Mouse (Mus musculus): ENCODE results near the gene Lrrc18. TPM values are rescaled to one million over a fixed set of nuclear protein-coding genes. Genes with fewer than 3 reads are reported as not detected.

Lrrc18 gene
- 0.45 and 0.59 TPM in 2 replicates for polyA plus RNA-seq (2016; fragmentation: Nextera tagmentation; extraction: Ambion mirVana)

DNA sequence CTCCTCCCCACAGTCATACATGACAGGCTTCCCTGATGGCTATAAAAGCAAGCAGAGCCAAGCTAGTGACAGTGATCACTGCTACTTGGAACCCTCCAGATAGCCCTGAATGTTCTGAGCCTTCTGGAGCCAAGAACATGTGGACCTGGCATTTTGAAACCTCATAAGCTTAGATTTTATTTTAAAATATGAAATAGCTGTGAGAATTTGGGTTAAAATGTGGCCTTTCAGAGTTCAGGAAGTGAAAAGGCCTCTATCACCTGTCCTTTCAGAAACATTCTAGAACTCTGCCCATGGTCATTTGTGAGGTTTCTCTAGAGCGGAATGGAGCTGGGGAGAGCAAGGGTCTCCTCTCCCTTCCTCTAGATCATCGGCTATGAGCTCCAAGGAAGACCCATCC lies at the start of gene Lrrc18:
TSS of gene Lrrc18 (plus strand) at position 301 of the 400 bp plus-strand sequence.
- WGBS = 83% methylated on average over 2 of the region's 2 CpGs
- H3K4me2 ChIP-seq (replicated peaks) = no peak within 1 kb of the TSS
- H3K4me1 ChIP-seq = peaks cover 13% of the 10 kb centered on the region; the same call in 1 of the 2 replicates
- no peak within 1 kb of the TSS for H3K9ac ChIP-seq
- H3K36me3 ChIP-seq = no peaks in the 10 kb centered on the region
- no peak within 1 kb of the TSS for H3K27ac ChIP-seq
- no peaks in the 10 kb centered on the region for H3K9me3 ChIP-seq
- no peak for ATAC-seq (ENCODE audit: insufficient number of reproducible peaks, insufficient read depth, low FRiP score, low TSS enrichment)
- no peak within 1 kb of the TSS for H3K4me3 ChIP-seq
- no peaks in the 10 kb centered on the region for H3K27me3 ChIP-seq

DNA sequence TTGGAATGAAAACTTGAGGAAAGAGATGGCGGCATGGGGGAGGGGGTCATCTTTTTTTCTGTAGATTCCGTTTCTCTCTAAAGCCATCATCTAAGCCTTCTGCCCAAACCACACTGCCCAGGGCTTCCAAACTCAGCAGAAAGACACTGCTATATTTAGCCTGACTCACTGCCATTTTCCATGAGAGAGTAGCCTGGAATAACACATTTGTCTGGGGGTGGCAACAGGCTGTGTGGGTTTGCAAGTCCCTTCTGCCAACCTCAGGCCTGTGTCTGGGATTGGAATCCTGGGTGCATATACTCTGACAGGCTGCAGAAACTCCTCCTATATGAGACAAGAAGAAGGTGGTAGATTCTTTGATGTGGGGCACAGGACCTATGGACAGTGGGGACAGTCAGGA lies 43.7 kb upstream of the Lrrc18 start:
- Histone ChIP-seq H3K36me3 (no peaks in the 10 kb centered on the region), H3K9me3 (no peaks in the 10 kb centered on the region), H3K9ac (no peak overlapping the region), H3K4me2 (replicated peaks) (no peak overlapping the region), H3K27ac (no peak overlapping the region), H3K4me3 (no peak overlapping the region), H3K27me3 (no peaks in the 10 kb centered on the region), H3K4me1 (peaks cover 12% of the 10 kb centered on the region; the same call in 1 of the 2 replicates)
- 86% methylated on average over 2 of the region's 2 CpGs for WGBS
- ATAC-seq (ENCODE audit: insufficient number of reproducible peaks, insufficient read depth, low FRiP score, low TSS enrichment) = no peak

GRCm38 (mm10) chr14:32950312-32951301 lies 40.6 kb upstream of the Lrrc18 start:
- no peaks in the 10 kb centered on the region for H3K9me3 ChIP-seq
- H3K27me3 ChIP-seq = no peaks in the 10 kb centered on the region
- H3K9ac ChIP-seq = no peak overlapping the region
- H3K36me3 ChIP-seq = no peaks in the 10 kb centered on the region
- H3K4me3 ChIP-seq = no peak overlapping the region
- 0 out of 2 replicates have a peak overlapping the region, but pooled peaks have one; percentile 2 for H3K4me2 ChIP-seq (replicated peaks)
- ATAC-seq (ENCODE audit: insufficient number of reproducible peaks, insufficient read depth, low FRiP score, low TSS enrichment) = peak; percentile 67
- WGBS = 44% methylated on average over 20 of the region's 20 CpGs
- no peak overlapping the region for H3K27ac ChIP-seq
- peaks cover 12% of the 10 kb centered on the region; the same call in 1 of the 2 replicates for H3K4me1 ChIP-seq

DNA sequence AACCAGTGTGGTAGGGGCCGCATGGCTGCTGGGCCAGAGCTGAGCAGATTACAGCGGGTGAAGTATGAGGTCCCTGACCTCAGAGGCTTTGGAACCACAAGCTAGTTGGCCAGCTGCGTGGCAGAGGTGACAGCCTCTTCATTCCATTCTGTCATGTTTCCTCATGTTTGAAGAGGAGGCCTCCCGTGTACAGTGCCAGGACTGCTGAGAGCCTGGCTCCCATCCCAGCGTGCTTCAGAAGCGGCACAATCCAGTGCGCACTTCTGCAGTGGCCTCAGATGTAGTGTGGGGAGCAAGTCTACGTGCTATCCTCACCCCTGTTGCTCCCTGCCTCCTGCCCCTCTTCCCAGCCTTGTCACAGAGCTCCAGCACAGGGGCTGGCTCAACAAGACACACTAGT lies 34.7 kb upstream of the Lrrc18 start:
- H3K9ac ChIP-seq = no peak overlapping the region
- no peak overlapping the region for H3K27ac ChIP-seq
- H3K36me3 ChIP-seq = no peaks in the 10 kb centered on the region
- H3K4me3 ChIP-seq = no peak overlapping the region
- no peaks in the 10 kb centered on the region for H3K27me3 ChIP-seq
- no peak overlapping the region for H3K4me2 ChIP-seq (replicated peaks)
- no peak for ATAC-seq (ENCODE audit: insufficient number of reproducible peaks, insufficient read depth, low FRiP score, low TSS enrichment)
- no peaks in the 10 kb centered on the region for H3K9me3 ChIP-seq
- WGBS = 76% methylated on average over 8 of the region's 8 CpGs
- peaks cover under 1% of the 10 kb centered on the region for H3K4me1 ChIP-seq

DNA sequence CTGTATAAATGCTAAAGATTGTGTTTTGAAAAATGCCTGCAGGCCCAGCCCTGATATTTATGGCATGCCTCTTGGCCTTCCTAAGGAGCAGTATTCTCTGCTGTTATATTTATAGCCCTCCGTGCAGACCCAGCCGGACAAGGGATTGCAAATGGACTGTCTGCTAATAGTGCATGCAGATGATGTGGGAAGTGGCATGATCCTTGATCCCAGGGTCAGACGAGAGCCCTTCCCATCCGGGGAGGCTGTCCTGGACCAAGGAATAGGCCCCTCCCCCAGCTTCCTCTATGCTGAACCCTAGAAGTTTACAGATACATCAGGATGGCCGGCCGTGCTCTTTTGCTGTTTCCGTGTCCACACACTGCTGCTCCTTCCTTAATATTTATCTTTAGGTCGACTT lies 32.5 kb upstream of the Lrrc18 start:
- Histone ChIP-seq H3K4me3 (no peak overlapping the region), H3K9me3 (no peaks in the 10 kb centered on the region), H3K27ac (no peak overlapping the region), H3K4me1 (no peaks in the 10 kb centered on the region; the same call in none of the 2 replicates), H3K36me3 (no peaks in the 10 kb centered on the region), H3K9ac (no peak overlapping the region), H3K4me2 (replicated peaks) (no peak overlapping the region), H3K27me3 (no peaks in the 10 kb centered on the region)
- 45% methylated on average over 8 of the region's 8 CpGs for WGBS
- ATAC-seq (ENCODE audit: insufficient number of reproducible peaks, insufficient read depth, low FRiP score, low TSS enrichment) = no peak

GRCm38 (mm10) chr14:32960481-32960880 lies 30.7 kb upstream of the Lrrc18 start:
- no peaks in the 10 kb centered on the region for H3K36me3 ChIP-seq
- H3K9me3 ChIP-seq = no peaks in the 10 kb centered on the region
- 37% methylated on average over 5 of the region's 5 CpGs for WGBS
- ATAC-seq (ENCODE audit: insufficient number of reproducible peaks, insufficient read depth, low FRiP score, low TSS enrichment) = no peak
- no peaks in the 10 kb centered on the region for H3K27me3 ChIP-seq
- H3K9ac ChIP-seq = no peak overlapping the region
- H3K4me2 ChIP-seq (replicated peaks) = no peak overlapping the region
- peaks cover 11% of the 10 kb centered on the region for H3K4me1 ChIP-seq
- no peak overlapping the region for H3K27ac ChIP-seq
- no peak overlapping the region for H3K4me3 ChIP-seq

GRCm38 (mm10) chr14:32964742-32965141 lies 26.4 kb upstream of the Lrrc18 start:
- ATAC-seq (ENCODE audit: insufficient number of reproducible peaks, insufficient read depth, low FRiP score, low TSS enrichment) = no peak
- no peaks in the 10 kb centered on the region for H3K9me3 ChIP-seq
- H3K4me2 ChIP-seq (replicated peaks) = no peak overlapping the region
- no peak overlapping the region for H3K27ac ChIP-seq
- 31% methylated on average over 10 of the region's 10 CpGs for WGBS
- H3K27me3 ChIP-seq = no peaks in the 10 kb centered on the region
- H3K4me1 ChIP-seq = peaks cover 11% of the 10 kb centered on the region
- no peak overlapping the region for H3K9ac ChIP-seq
- no peaks in the 10 kb centered on the region for H3K36me3 ChIP-seq
- no peak overlapping the region for H3K4me3 ChIP-seq

DNA sequence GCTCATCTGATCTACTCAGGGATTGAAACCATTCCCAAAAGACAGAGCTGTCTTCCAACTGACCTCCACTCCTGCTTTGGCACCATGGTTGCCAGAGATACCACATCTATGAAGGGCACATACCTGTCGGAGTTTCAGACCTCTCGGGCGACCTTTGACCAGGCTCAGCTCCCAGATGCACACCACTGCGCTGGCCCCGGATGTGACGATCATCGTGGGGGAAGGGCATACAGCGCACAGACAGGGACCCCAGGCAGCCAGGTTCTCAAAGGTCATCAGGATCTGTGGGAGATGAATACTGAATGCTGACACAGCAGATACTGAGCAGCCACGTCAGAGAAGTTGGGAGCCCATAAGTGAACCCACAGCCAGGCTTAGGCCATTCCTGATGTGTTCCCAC lies 20.5 kb upstream of the Lrrc18 start:
- H3K9me3 ChIP-seq = no peaks in the 10 kb centered on the region

DNA sequence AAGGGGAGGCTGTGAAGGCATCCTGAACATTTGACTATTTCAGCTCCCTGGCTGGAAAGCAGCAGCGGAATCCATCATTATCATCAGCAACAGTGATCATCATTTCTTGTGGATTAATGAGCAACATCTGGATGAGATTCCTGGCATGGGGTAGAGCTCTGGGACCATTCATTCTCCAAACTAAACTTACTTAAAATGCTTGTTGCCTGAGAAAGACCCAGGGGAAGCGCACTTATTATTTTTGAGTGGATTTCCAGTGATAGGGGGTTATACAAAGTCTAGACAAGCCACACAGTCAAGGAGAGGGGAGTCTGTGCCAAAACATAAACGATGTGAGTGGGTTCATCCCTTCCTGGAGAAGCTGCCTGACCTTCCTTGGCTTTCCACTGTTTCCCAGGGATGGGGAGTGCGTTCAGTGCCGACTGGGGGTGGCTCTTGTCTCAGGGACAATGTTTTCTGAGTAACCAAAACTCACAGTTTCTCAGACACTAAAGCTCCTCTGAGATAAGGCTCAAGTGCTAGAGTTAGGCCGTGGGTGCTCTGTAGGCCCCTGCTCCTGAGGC lies 6.9 kb upstream of the Lrrc18 start:
- no peak overlapping the region for H3K4me2 ChIP-seq (replicated peaks)
- no peaks in the 10 kb centered on the region for H3K9me3 ChIP-seq
- 64% methylated on average over 6 of the region's 6 CpGs for WGBS
- no peak for ATAC-seq (ENCODE audit: insufficient number of reproducible peaks, insufficient read depth, low FRiP score, low TSS enrichment)
- H3K9ac ChIP-seq = no peak overlapping the region
- 0 out of 2 replicates have a peak, but pooled peaks cover 8% of the 10 kb centered on the region for H3K4me1 ChIP-seq
- peak overlapping the region; percentile 1; the same call in 1 of the 2 replicates for H3K27ac ChIP-seq
- no peaks in the 10 kb centered on the region for H3K36me3 ChIP-seq
- no peaks in the 10 kb centered on the region for H3K27me3 ChIP-seq
- no peak overlapping the region for H3K4me3 ChIP-seq

More for the DNA sequence above, 20.5 kb upstream of the Lrrc18 start:
- Histone ChIP-seq H3K27me3 (no peaks in the 10 kb centered on the region), H3K4me2 (replicated peaks) (no peak overlapping the region), H3K4me3 (no peak overlapping the region), H3K4me1 (no peaks in the 10 kb centered on the region), H3K36me3 (no peaks in the 10 kb centered on the region), H3K9ac (no peak overlapping the region), H3K27ac (no peak overlapping the region)
- 64% methylated on average over 9 of the region's 9 CpGs for WGBS
- no peak for ATAC-seq (ENCODE audit: insufficient number of reproducible peaks, insufficient read depth, low FRiP score, low TSS enrichment)

DNA sequence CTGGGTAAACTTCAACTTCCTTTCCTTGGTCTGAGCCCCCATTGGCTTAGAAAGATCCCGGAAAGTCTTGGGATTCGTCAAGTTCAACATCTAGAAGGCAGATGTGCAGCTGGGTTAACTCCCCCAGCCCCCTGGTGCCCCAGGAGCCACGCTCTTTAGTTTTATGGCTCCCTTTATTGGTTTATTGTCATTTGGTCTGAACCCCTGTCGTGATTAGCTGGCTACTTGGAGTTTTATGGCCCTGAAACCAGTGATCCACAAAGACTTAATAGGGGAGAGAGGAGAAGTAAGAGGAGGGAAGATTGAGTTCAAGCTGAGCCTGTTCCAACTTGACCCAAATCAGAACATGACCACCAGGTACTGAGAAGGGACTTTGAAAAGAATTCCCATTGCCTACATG lies 4.5 kb upstream of the Lrrc18 start:
- no peak for ATAC-seq (ENCODE audit: insufficient number of reproducible peaks, insufficient read depth, low FRiP score, low TSS enrichment)
- Histone ChIP-seq H3K9ac (no peak overlapping the region), H3K4me2 (replicated peaks) (no peak overlapping the region), H3K4me3 (no peak overlapping the region), H3K4me1 (0 out of 2 replicates have a peak, but pooled peaks cover 8% of the 10 kb centered on the region), H3K27me3 (no peaks in the 10 kb centered on the region), H3K36me3 (no peaks in the 10 kb centered on the region), H3K27ac (no peak overlapping the region), H3K9me3 (no peaks in the 10 kb centered on the region)
- 68% methylated on average over 4 of the region's 4 CpGs for WGBS

DNA sequence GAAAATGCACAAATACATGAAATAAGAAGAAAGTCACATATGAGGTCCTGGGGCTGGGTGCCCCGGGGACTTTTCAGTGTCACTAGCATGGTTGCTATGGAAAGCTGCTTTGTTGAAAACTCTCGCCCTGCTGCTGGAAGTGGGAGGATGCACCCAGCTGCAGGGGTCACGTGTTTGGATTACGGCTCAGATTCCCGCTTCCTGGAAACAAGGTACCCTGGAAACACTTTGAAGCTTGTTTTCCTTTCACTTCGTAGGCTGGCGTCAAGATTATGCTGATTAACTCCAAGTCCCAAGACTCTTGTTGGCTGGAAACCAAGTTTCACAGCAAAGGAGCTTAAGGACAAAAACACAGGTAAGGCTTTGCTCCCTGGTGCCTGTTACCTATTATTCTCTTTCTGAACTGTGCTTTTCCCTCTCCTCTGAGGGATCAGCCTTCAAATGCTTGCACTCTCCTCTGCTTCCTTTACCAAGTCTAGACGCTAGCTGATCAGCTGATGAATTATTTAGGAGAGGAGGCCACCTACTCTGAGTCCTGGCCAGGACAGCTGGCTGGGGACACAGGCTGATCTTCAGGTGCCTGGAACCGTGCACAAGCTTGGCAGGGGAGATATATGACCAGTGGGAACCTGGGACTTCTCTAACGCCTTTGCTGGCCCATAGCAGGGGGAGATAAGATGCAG lies 3.9 kb downstream of the Lrrc18 start:
- ATAC-seq (ENCODE audit: insufficient number of reproducible peaks, insufficient read depth, low FRiP score, low TSS enrichment) = peak; percentile 62

More for the DNA sequence above, 3.9 kb downstream of the Lrrc18 start:
- peak overlapping the region; percentile 9; the same call in 1 of the 2 replicates for H3K4me3 ChIP-seq
- 4% methylated on average over 10 of the region's 10 CpGs for WGBS
- peaks cover 19% of the 10 kb centered on the region for H3K4me1 ChIP-seq
- H3K9ac ChIP-seq = no peak overlapping the region
- H3K9me3 ChIP-seq = no peaks in the 10 kb centered on the region
- peak overlapping the region; percentile 61; the same call in 1 of the 2 replicates for H3K27ac ChIP-seq
- H3K4me2 ChIP-seq (replicated peaks) = peak overlapping the region; percentile 37
- no peaks in the 10 kb centered on the region for H3K27me3 ChIP-seq
- no peaks in the 10 kb centered on the region for H3K36me3 ChIP-seq
